Comparison of ENCODE assay signal across 15 mouse cellular contexts in genomic region chr10:69753464-69753863, GRCm38 (mm10).
DNase-seq lines count a peak whose midpoint lies in the region; ATAC-seq and TF ChIP-seq lines count a peak whose summit lies in the region.
"Had no signal": no experiment of that assay in that cellular context is flagged by ENCODE, and none has a peak within 500 bp of the region (broad histone marks: within the 10 kb centered on the region; RNA-seq: fewer than 3 reads in every experiment).

No protein-coding gene starts in this region.

- H3K4me3 ChIP-seq in heart, embryonic 16.5 days (ENCODE audit: low read length), result 0 out of 2 replicates have a peak overlapping the region, but pooled peaks have one; percentile 14
- no peak overlapping the region for H3K4me3 ChIP-seq in cerebellum, adult 2 months (replicated peaks; ENCODE audit: insufficient read depth, low read depth, low read length)
- H3K4me3 ChIP-seq: embryonic facial prominence, embryonic 12.5 days; forebrain, embryonic 13.5 days; midbrain, embryonic 10.5 days; neural tube, embryonic 12.5 days had no signal

- no peak for DNase-seq in heart, postnatal 25 days (ENCODE audit: low spot score)
- DNase-seq in left cerebral cortex, postnatal 4 days, result peak; percentile 25
- no peak for DNase-seq in left cerebral cortex, adult 11 months (ENCODE audit: low spot score)
- peak; percentile 78 for DNase-seq in adrenal gland, adult 2 months
- DNase-seq in embryo, embryonic 10.5 days (ENCODE audit: low spot score), result peak; percentile 27
- DNase-seq in cerebellum, adult 2 months, result no peak
- DNase-seq: cerebellum, adult 11 months; gastrocnemius, postnatal 36 days; liver, postnatal 0 days had no signal

- no peak for TF ChIP-seq POLR2A in cerebellum, adult 2 months (IDR thresholded peaks at IDR 0.05; ENCODE audit: borderline replicate concordance, insufficient read depth, low read length)

- no peaks in the 10 kb centered on the region for H3K9me3 ChIP-seq in heart, embryonic 16.5 days (replicated peaks; ENCODE audit: control insufficient read depth, low read length)
- H3K9me3 ChIP-seq: embryonic facial prominence, embryonic 12.5 days; forebrain, embryonic 13.5 days; neural tube, embryonic 12.5 days had no signal

- H3K36me3 ChIP-seq in heart, embryonic 16.5 days (ENCODE audit: control insufficient read depth, insufficient read depth), result no peaks in the 10 kb centered on the region
- H3K36me3 ChIP-seq: embryonic facial prominence, embryonic 12.5 days; midbrain, embryonic 10.5 days; neural tube, embryonic 12.5 days had no signal

- intact Hi-C loops in heart, postnatal 25 days (cut with DNase I), result no loop called here
- intact Hi-C loops in left cerebral cortex, postnatal 4 days (cut with DNase I), result no loop called here

- H3K27me3 ChIP-seq in heart, embryonic 16.5 days (ENCODE audit: control insufficient read depth, insufficient read depth, low read length), result no peaks in the 10 kb centered on the region
- H3K27me3 ChIP-seq in cerebellum, adult 2 months (ENCODE audit: control insufficient read depth, insufficient read depth, low read length), result no peaks in the 10 kb centered on the region
- H3K27me3 ChIP-seq: embryonic facial prominence, embryonic 12.5 days; forebrain, embryonic 13.5 days; neural tube, embryonic 12.5 days had no signal

- WGBS in heart, embryonic 16.5 days, result 60% methylated on average over 11 of the region's 11 CpGs
- WGBS in cerebellum, adult 2 months, result 48% methylated on average over 11 of the region's 11 CpGs

- TF ChIP-seq CTCF in cerebellum, adult 2 months (IDR thresholded peaks at IDR 0.05; ENCODE audit: borderline replicate concordance, insufficient read depth, low read depth, low read length), result no peak

- H3K9ac ChIP-seq in heart, embryonic 16.5 days (ENCODE audit: low read length), result no peak overlapping the region
- H3K9ac ChIP-seq: embryonic facial prominence, embryonic 12.5 days; forebrain, embryonic 13.5 days; liver, postnatal 0 days; neural tube, embryonic 12.5 days had no signal

- no peak for ATAC-seq in heart, embryonic 16.5 days (replicated peaks; ENCODE audit: extremely low read depth, insufficient read depth, low FRiP score)
- ATAC-seq: forebrain, embryonic 13.5 days; hindbrain, postnatal 0 days; liver, postnatal 0 days had no signal

- H3K4me2 ChIP-seq in heart, embryonic 16.5 days (ENCODE audit: low read depth, low read length), result peak overlapping the region; percentile 29
- H3K4me2 ChIP-seq: embryonic facial prominence, embryonic 12.5 days; forebrain, embryonic 13.5 days; neural tube, embryonic 12.5 days had no signal

- H3K27ac ChIP-seq in heart, embryonic 16.5 days (ENCODE audit: low read length), result no peak overlapping the region
- H3K27ac ChIP-seq in cerebellum, adult 2 months (ENCODE audit: insufficient read depth, low read length), result no peak overlapping the region
- H3K27ac ChIP-seq: embryonic facial prominence, embryonic 12.5 days; forebrain, embryonic 13.5 days; hindbrain, postnatal 0 days; midbrain, embryonic 10.5 days; neural tube, embryonic 12.5 days had no signal

- H3K4me1 ChIP-seq in heart, embryonic 16.5 days (ENCODE audit: control insufficient read depth, insufficient read depth, low read length), result peaks cover 7% of the 10 kb centered on the region
- peaks cover 31% of the 10 kb centered on the region; the same call in 1 of the 2 replicates for H3K4me1 ChIP-seq in cerebellum, adult 2 months (ENCODE audit: control insufficient read depth, insufficient read depth, low read length)
- H3K4me1 ChIP-seq: embryonic facial prominence, embryonic 12.5 days had no signal

Comparison
In these comparisons a context has a peak if more than half of its experiments do, and no peak if none do; other contexts are left out.
1. DNase-seq: peak in left cerebral cortex, postnatal 4 days (single experiment), adrenal gland, adult 2 months (single experiment) and embryo, embryonic 10.5 days (single experiment); none in heart, postnatal 25 days (single experiment), left cerebral cortex, adult 11 months (single experiment) and cerebellum, adult 2 months (0 of 2).